Mouse (Mus musculus) forebrain, embryonic 11.5 days (tissue): Measurements from ENCODE around the gene Dock1. TPM values are rescaled to one million over a fixed set of nuclear protein-coding genes. Genes with fewer than 3 reads are reported as not detected.
A peak's percentile ranks its signal among the peaks of the same experiment; 100 is the strongest.

ENCODE experiments used
- ATAC-seq: fragments of 200-750 bp; cut with Nextera tagmentation; replicated peaks from 2 replicates; pipeline ENCODE4 v1.8.0; 2017; ENCODE audit warnings: moderate TSS enrichment; ENCODE audit not compliant: low FRiP score
- DNase-seq: peaks from one replicate; pipeline ENCODE4 v3.0.0-alpha.2; 2017; ENCODE audit warnings: low spot score
- H3K27ac ChIP-seq: fragments of 300-500 bp; sonication (generic); 2 replicates; pipeline ENCODE4 v1.5.1; 2014; ENCODE audit warnings: low read depth, low read length
- H3K27me3 ChIP-seq: fragments of 300-500 bp; sonication (generic); 2 replicates; pipeline ENCODE4 v1.6.1; 2014; ENCODE audit warnings: mild to moderate bottlenecking, low read length, mixed read lengths; ENCODE audit not compliant: control insufficient read depth, insufficient read depth
- H3K36me3 ChIP-seq: fragments of 300-500 bp; sonication (generic); 2 replicates; pipeline ENCODE4 v1.6.1; 2014; ENCODE audit warnings: mild to moderate bottlenecking, low read length, moderate library complexity, mixed read lengths; ENCODE audit not compliant: control insufficient read depth, insufficient read depth
- H3K4me1 ChIP-seq: fragments of 300-500 bp; sonication (generic); replicated peaks from 2 replicates; pipeline ENCODE4 v1.6.1; 2014; ENCODE audit warnings: low read length, mixed read lengths; ENCODE audit not compliant: control insufficient read depth, insufficient read depth
- H3K4me2 ChIP-seq: fragments of 300-500 bp; sonication (generic); 2 replicates; pipeline ENCODE4 v1.6.1; 2014; ENCODE audit warnings: low read depth, mild to moderate bottlenecking, low read length, moderate library complexity, mixed read lengths; ENCODE audit not compliant: severe bottlenecking
- H3K4me3 ChIP-seq: fragments of 300-500 bp; sonication (generic); 2 replicates; pipeline ENCODE4 v1.5.1; 2014; ENCODE audit warnings: low read depth, low read length
- H3K9ac ChIP-seq: fragments of 300-500 bp; sonication (generic); 2 replicates; pipeline ENCODE4 v1.6.1; 2014; ENCODE audit warnings: low read length
- H3K9me3 ChIP-seq: fragments of 300-500 bp; sonication (generic); 2 replicates; pipeline ENCODE4 v1.6.1; 2016; ENCODE audit warnings: low read length, mixed read lengths; ENCODE audit not compliant: control insufficient read depth
- WGBS: fragments of 180-500 bp; shearing (Covaris S2); extraction: QIAGEN DNeasy Blood & Tissue Kit; methylation state at CpG from one replicate; pipeline ENCODE4 v1.1.7; 2014; 5-methylcytosine and 5-hydroxymethylcytosine counted together
- polyA plus RNA-seq: library from polyadenylated mRNA; unstranded; fragments of >200 nt; fragmentation: Nextera tagmentation; extraction: Ambion mirVana; gene quantifications from 2 replicates; pipeline ENCODE4 v1.2.1, GENCODE M21; 2014

Gene Dock1
- polyA plus RNA-seq, 1 experiment from 2014 or later: 26.5 TPM

DNA sequence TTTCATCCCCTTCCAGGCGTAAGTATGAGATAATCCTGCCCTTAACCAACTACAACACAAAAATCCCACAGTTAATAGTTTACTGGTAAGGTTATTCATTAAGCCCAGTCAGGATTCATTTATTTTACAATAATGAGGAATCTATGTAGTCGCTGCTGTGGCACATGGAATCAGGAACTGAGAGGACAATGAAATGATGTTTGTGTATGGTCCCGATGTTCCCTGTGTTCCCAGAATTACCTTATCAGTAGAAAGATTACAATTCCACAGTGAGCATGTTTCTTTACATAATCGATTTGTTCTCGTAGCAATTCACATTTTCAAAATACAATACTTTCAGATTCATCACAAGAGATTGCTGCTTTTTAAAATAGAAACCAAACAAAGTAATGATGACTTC, 83.0 kb downstream of the Dock1 start:
- no peaks in the 10 kb centered on the region for H3K9me3 ChIP-seq
- ATAC-seq (no peak), DNase-seq (no peak)
- H3K4me1 ChIP-seq: no peaks in the 10 kb centered on the region
- WGBS: 78% methylated on average over 5 of the region's 5 CpGs
- no peaks in the 10 kb centered on the region; the same call in 1 of the 2 replicates for H3K36me3 ChIP-seq
- H3K9ac ChIP-seq: no peak overlapping the region
- no peak overlapping the region for H3K4me3 ChIP-seq
- no peaks in the 10 kb centered on the region for H3K27me3 ChIP-seq
- H3K27ac ChIP-seq: no peak overlapping the region
- H3K4me2 ChIP-seq: no peak overlapping the region

GRCm38 (mm10) chr7:134757605-134758004, 87.2 kb downstream of the Dock1 start:
- Histone ChIP-seq H3K27ac (no peak overlapping the region), H3K27me3 (no peaks in the 10 kb centered on the region), H3K4me3 (no peak overlapping the region), H3K36me3 (no peaks in the 10 kb centered on the region; the same call in none of the 2 replicates), H3K4me2 (no peak overlapping the region), H3K9ac (no peak overlapping the region), H3K9me3 (no peaks in the 10 kb centered on the region), H3K4me1 (no peaks in the 10 kb centered on the region)
- ATAC-seq (no peak), DNase-seq (no peak)
- WGBS: 93% methylated on average over 7 of the region's 7 CpGs

DNA sequence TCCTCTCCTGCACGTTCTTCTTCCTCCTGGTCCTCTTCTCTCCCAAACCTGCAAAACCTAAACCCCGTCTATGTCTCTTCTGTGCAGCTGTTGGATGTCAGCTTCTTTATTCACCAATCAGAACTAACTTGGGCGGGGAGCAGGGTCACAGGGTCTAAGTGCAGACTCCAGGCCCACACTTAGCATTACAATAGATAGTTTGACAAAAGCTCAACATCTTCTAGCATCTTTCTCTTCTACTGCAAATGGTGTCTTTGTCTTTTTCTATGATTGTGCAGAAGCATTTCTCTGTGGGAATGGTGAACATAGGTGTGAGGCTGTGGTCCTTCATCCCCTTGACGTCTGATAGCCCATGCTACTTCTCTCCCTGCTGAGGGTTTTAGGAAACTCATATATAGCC, 91.3 kb downstream of the Dock1 start:
- ATAC-seq (no peak), DNase-seq (no peak)
- 68% methylated on average over 4 of the region's 4 CpGs for WGBS
- no peaks in the 10 kb centered on the region; the same call in 1 of the 2 replicates for H3K36me3 ChIP-seq
- no peaks in the 10 kb centered on the region for H3K27me3 ChIP-seq
- H3K4me2 ChIP-seq: no peak overlapping the region
- no peaks in the 10 kb centered on the region for H3K9me3 ChIP-seq
- no peak overlapping the region for H3K27ac ChIP-seq
- H3K4me3 ChIP-seq: no peak overlapping the region
- no peak overlapping the region for H3K9ac ChIP-seq
- no peaks in the 10 kb centered on the region for H3K4me1 ChIP-seq

DNA sequence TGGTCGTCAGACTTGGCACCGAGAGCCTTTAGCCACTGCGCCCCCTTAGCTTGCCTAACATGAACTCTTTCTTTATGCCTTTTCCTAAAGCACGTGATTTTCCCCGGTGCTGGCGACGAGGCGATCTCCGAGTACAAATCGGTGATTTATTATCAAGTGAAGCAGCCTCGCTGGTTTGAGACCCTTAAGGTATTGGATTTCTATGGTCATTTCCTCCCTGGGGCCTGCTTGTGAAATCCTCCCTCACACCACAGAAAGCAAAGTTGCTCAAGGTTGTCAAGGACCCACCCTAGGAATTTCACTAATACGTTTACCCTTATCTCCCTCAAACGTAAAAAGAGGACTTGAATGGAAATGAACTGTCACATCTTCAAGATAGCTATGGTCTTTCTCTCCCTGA, 94.7 kb downstream of the Dock1 start:
- Histone ChIP-seq H3K9ac (no peak overlapping the region), H3K36me3 (no peaks in the 10 kb centered on the region; the same call in 1 of the 2 replicates), H3K9me3 (no peaks in the 10 kb centered on the region), H3K27ac (no peak overlapping the region), H3K27me3 (no peaks in the 10 kb centered on the region), H3K4me2 (no peak overlapping the region), H3K4me1 (no peaks in the 10 kb centered on the region), H3K4me3 (no peak overlapping the region)
- ATAC-seq (no peak), DNase-seq (no peak)
- 93% methylated on average over 13 of the region's 13 CpGs for WGBS

- Histone ChIP-seq H3K4me3 (no peak overlapping the region), H3K4me1 (no peaks in the 10 kb centered on the region), H3K9ac (no peak overlapping the region), H3K36me3 (no peaks in the 10 kb centered on the region), H3K27ac (no peak overlapping the region), H3K27me3 (no peaks in the 10 kb centered on the region), H3K9me3 (no peaks in the 10 kb centered on the region), H3K4me2 (no peak overlapping the region)
- DNase-seq (no peak), ATAC-seq (no peak)
- 95% methylated on average over 9 of the region's 9 CpGs for WGBS
Measured at GRCm38 (mm10) chr7:134771314-134771713, 100.9 kb downstream of the Dock1 start.

GRCm38 (mm10) chr7:134772363-134772762, 101.9 kb downstream of the Dock1 start:
- Histone ChIP-seq H3K4me1 (no peaks in the 10 kb centered on the region), H3K4me2 (no peak overlapping the region), H3K9me3 (no peaks in the 10 kb centered on the region), H3K27ac (no peak overlapping the region), H3K36me3 (no peaks in the 10 kb centered on the region), H3K4me3 (no peak overlapping the region), H3K27me3 (no peaks in the 10 kb centered on the region), H3K9ac (no peak overlapping the region)
- no peak for ATAC-seq
- DNase-seq: no peak
- WGBS: 91% methylated on average over 7 of the region's 7 CpGs

GRCm38 (mm10) chr7:134772867-134773590, 102.6 kb downstream of the Dock1 start:
- WGBS: 94% methylated on average over 15 of the region's 15 CpGs
- H3K9ac ChIP-seq: no peak overlapping the region

DNA sequence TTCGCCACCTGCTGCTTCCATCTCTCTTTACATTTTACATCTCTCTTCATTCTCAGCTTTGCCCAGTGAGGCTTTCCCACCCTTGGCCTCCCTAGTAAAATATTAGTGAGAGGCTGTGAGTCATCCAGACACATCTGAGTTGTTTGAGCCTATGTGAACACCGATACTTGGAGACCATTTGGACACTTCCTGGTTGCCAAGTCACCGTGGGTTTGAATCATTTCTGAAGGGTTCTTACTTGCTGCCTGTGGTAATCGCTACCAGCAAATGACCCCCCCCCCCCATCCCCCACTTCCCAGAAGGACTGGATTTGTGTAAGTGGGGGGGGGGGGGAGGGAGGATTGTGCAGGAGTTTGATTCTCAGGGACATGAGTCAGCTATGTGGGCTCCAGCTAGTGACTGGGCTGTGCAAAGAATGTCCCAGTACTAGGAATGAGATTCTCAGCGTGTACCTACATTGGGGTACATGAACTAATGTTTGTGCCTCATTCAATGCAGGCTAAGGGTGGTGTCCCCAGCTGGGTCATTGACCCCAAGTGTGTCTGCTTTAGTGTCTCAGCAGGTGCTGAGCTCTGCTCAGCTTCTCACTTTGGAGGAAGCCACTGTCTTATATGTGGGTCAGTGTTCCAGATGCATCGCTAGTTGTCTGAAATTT, 103.4 kb downstream of the Dock1 start:
- WGBS: 86% methylated on average over 6 of the region's 6 CpGs
- H3K4me2 ChIP-seq: no peak overlapping the region
- H3K36me3 ChIP-seq: no peaks in the 10 kb centered on the region; the same call in 1 of the 2 replicates

More at GRCm38 (mm10) chr7:134772867-134773590, 102.6 kb downstream of the Dock1 start:
- ATAC-seq (no peak), DNase-seq (no peak)
- Histone ChIP-seq H3K9me3 (no peaks in the 10 kb centered on the region), H3K27ac (no peak overlapping the region), H3K27me3 (no peaks in the 10 kb centered on the region), H3K4me2 (no peak overlapping the region), H3K4me1 (no peaks in the 10 kb centered on the region), H3K36me3 (no peaks in the 10 kb centered on the region), H3K4me3 (no peak overlapping the region)

More for the DNA sequence above, 103.4 kb downstream of the Dock1 start:
- Histone ChIP-seq H3K9ac (no peak overlapping the region), H3K27me3 (no peaks in the 10 kb centered on the region), H3K27ac (no peak overlapping the region), H3K4me1 (no peaks in the 10 kb centered on the region), H3K4me3 (no peak overlapping the region), H3K9me3 (no peaks in the 10 kb centered on the region)
- DNase-seq (no peak), ATAC-seq (peak; percentile 31; the same call in 1 of the 2 replicates)
